Mouse (Mus musculus) midbrain, embryonic 13.5 days (tissue): ENCODE measurements around the gene Anapc13. TPM values are rescaled to one million over a fixed set of nuclear protein-coding genes. Genes with fewer than 3 reads are reported as not detected.

Experiments used
- ATAC-seq: fragments of 200-750 bp; cut with Nextera tagmentation; 2 replicates; pipeline ENCODE4 v1.8.0; 2017; ENCODE audit warnings: mild to moderate bottlenecking, moderate TSS enrichment, moderate library complexity
- H3K27ac ChIP-seq: fragments of 300-500 bp; sonication (generic); 2 replicates; pipeline ENCODE4 v1.5.1; 2015; ENCODE audit warnings: inconsistent platforms, mild to moderate bottlenecking, moderate library complexity
- H3K27me3 ChIP-seq: fragments of 300-500 bp; sonication (generic); 2 replicates; pipeline ENCODE4 v1.6.1; 2015; ENCODE audit warnings: mild to moderate bottlenecking, inconsistent platforms
- H3K36me3 ChIP-seq: fragments of 300-500 bp; sonication (generic); 2 replicates; pipeline ENCODE4 v1.6.1; 2015; ENCODE audit warnings: mild to moderate bottlenecking, inconsistent platforms
- H3K4me1 ChIP-seq: fragments of 300-500 bp; sonication (generic); replicated peaks from 2 replicates; pipeline ENCODE4 v1.6.1; 2015; ENCODE audit warnings: inconsistent platforms
- H3K4me2 ChIP-seq: fragments of 300-500 bp; sonication (generic); replicated peaks from 2 replicates; pipeline ENCODE4 v1.6.1; 2015; ENCODE audit warnings: moderate library complexity, mild to moderate bottlenecking, inconsistent platforms
- H3K4me3 ChIP-seq: fragments of 300-500 bp; sonication (generic); replicated peaks from 2 replicates; pipeline ENCODE4 v1.5.1; 2015; ENCODE audit warnings: mild to moderate bottlenecking, inconsistent platforms
- H3K9ac ChIP-seq: fragments of 300-500 bp; sonication (generic); replicated peaks from 2 replicates; pipeline ENCODE4 v1.6.1; 2015; ENCODE audit warnings: mild to moderate bottlenecking, inconsistent platforms
- H3K9me3 ChIP-seq: fragments of 300-500 bp; sonication (generic); 2 replicates; pipeline ENCODE4 v1.6.1; 2016; ENCODE audit warnings: mild to moderate bottlenecking, inconsistent platforms
- WGBS: fragments of 180-500 bp; shearing (Covaris S2); methylation state at CpG from one replicate; pipeline ENCODE4 v1.1.7; 2015; 5-methylcytosine and 5-hydroxymethylcytosine counted together
- polyA plus RNA-seq: library from polyadenylated mRNA; unstranded; fragments of >200 nt; fragmentation: Nextera tagmentation; extraction: Ambion mirVana; gene quantifications from 2 replicates; pipeline ENCODE4 v1.2.1, GENCODE M21; 2015

The Anapc13 gene
- polyA plus RNA-seq, 1 experiment from 2014 or later: 203 TPM

GRCm38 (mm10) chr9:102615071-102615470 lies 11.0 kb upstream of the Anapc13 start:
- Histone ChIP-seq H3K9me3 (no peaks in the 10 kb centered on the region), H3K27me3 (no peaks in the 10 kb centered on the region), H3K4me3 (no peak overlapping the region), H3K4me2 (no peak overlapping the region), H3K36me3 (peaks cover 69% of the 10 kb centered on the region), H3K4me1 (no peaks in the 10 kb centered on the region), H3K27ac (no peak overlapping the region), H3K9ac (no peak overlapping the region)
- 97% methylated on average over 3 of the region's 3 CpGs for WGBS
- ATAC-seq: no peak

GRCm38 (mm10) chr9:102616267-102616666 lies 9.8 kb upstream of the Anapc13 start:
- no peaks in the 10 kb centered on the region for H3K9me3 ChIP-seq
- H3K27ac ChIP-seq: no peak overlapping the region
- no peak overlapping the region for H3K4me3 ChIP-seq
- no peak overlapping the region for H3K4me2 ChIP-seq
- no peak for ATAC-seq
- no peak overlapping the region for H3K9ac ChIP-seq
- 92% methylated on average over 9 of the region's 9 CpGs for WGBS
- no peaks in the 10 kb centered on the region for H3K4me1 ChIP-seq
- no peaks in the 10 kb centered on the region for H3K27me3 ChIP-seq
- H3K36me3 ChIP-seq: peaks cover 61% of the 10 kb centered on the region

GRCm38 (mm10) chr9:102621385-102621784 lies 4.7 kb upstream of the Anapc13 start:
- peaks cover 12% of the 10 kb centered on the region for H3K4me1 ChIP-seq
- 78% methylated on average over 5 of the region's 5 CpGs for WGBS
- no peak overlapping the region for H3K9ac ChIP-seq
- H3K9me3 ChIP-seq: no peaks in the 10 kb centered on the region
- ATAC-seq: no peak
- no peaks in the 10 kb centered on the region for H3K27me3 ChIP-seq
- H3K4me2 ChIP-seq: no peak overlapping the region
- no peak overlapping the region for H3K4me3 ChIP-seq
- peaks cover 22% of the 10 kb centered on the region for H3K36me3 ChIP-seq
- no peak overlapping the region for H3K27ac ChIP-seq

- Histone ChIP-seq H3K27me3 (no peaks in the 10 kb centered on the region), H3K9ac (no peak overlapping the region), H3K4me1 (peaks cover 18% of the 10 kb centered on the region), H3K27ac (no peak overlapping the region), H3K4me3 (no peak overlapping the region), H3K4me2 (no peak overlapping the region), H3K9me3 (no peaks in the 10 kb centered on the region), H3K36me3 (peaks cover 19% of the 10 kb centered on the region)
- no peak for ATAC-seq
- 37% methylated on average over 5 of the region's 5 CpGs for WGBS
Observed at GRCm38 (mm10) chr9:102622192-102622857, 3.8 kb upstream of the Anapc13 start.

GRCm38 (mm10) chr9:102622876-102623275 lies 3.2 kb upstream of the Anapc13 start:
- no peaks in the 10 kb centered on the region for H3K9me3 ChIP-seq
- H3K27ac ChIP-seq: no peak overlapping the region
- peaks cover 14% of the 10 kb centered on the region for H3K36me3 ChIP-seq
- no peak overlapping the region for H3K9ac ChIP-seq
- 90% methylated on average over 6 of the region's 6 CpGs for WGBS
- H3K27me3 ChIP-seq: no peaks in the 10 kb centered on the region
- peaks cover 22% of the 10 kb centered on the region for H3K4me1 ChIP-seq
- H3K4me2 ChIP-seq: no peak overlapping the region
- no peak for ATAC-seq
- H3K4me3 ChIP-seq: no peak overlapping the region

- no peak overlapping the region for H3K27ac ChIP-seq
Observed at GRCm38 (mm10) chr9:102623581-102623980, 2.5 kb upstream of the Anapc13 start.

GRCm38 (mm10) chr9:102625401-102625982 lies 604 bp upstream of the Anapc13 start:
- peak overlapping the region; percentile 85 for H3K4me3 ChIP-seq
- H3K36me3 ChIP-seq: peaks cover 4% of the 10 kb centered on the region; the same call in 1 of the 2 replicates
- peak overlapping the region; percentile 97 for H3K27ac ChIP-seq
- H3K4me2 ChIP-seq: peak overlapping the region; percentile 75
- ATAC-seq: peak; percentile 83
- H3K4me1 ChIP-seq: peaks cover 22% of the 10 kb centered on the region
- H3K9ac ChIP-seq: peak overlapping the region; percentile 98
- H3K9me3 ChIP-seq: no peaks in the 10 kb centered on the region
- WGBS: under 1% methylated on average over 27 of the region's 27 CpGs
- no peaks in the 10 kb centered on the region for H3K27me3 ChIP-seq

More at GRCm38 (mm10) chr9:102623581-102623980, 2.5 kb upstream of the Anapc13 start:
- peaks cover 22% of the 10 kb centered on the region for H3K4me1 ChIP-seq
- no peaks in the 10 kb centered on the region for H3K9me3 ChIP-seq
- peaks cover 7% of the 10 kb centered on the region for H3K36me3 ChIP-seq
- no peaks in the 10 kb centered on the region for H3K27me3 ChIP-seq
- no peak overlapping the region for H3K4me2 ChIP-seq
- 75% methylated on average over 7 of the region's 7 CpGs for WGBS
- ATAC-seq: no peak
- H3K4me3 ChIP-seq: no peak overlapping the region
- H3K9ac ChIP-seq: no peak overlapping the region

- Histone ChIP-seq H3K27me3 (no peaks in the 10 kb centered on the region), H3K4me2 (peak overlapping the region; percentile 60), H3K27ac (peak overlapping the region; percentile 97), H3K9me3 (no peaks in the 10 kb centered on the region), H3K36me3 (peaks cover 16% of the 10 kb centered on the region), H3K4me3 (peak overlapping the region; percentile 85), H3K9ac (peak overlapping the region; percentile 98), H3K4me1 (peaks cover 22% of the 10 kb centered on the region)
- no peak for ATAC-seq
- WGBS: under 1% methylated on average over 9 of the region's 9 CpGs
Observed at GRCm38 (mm10) chr9:102626839-102627225, 736 bp downstream of the Anapc13 start.

GRCm38 (mm10) chr9:102627442-102627841 lies 1.3 kb downstream of the Anapc13 start:
- 91% methylated on average over 7 of the region's 7 CpGs for WGBS
- Histone ChIP-seq H3K4me1 (peaks cover 22% of the 10 kb centered on the region), H3K4me3 (peak overlapping the region; percentile 85), H3K9ac (peak overlapping the region; percentile 98), H3K27ac (no peak overlapping the region), H3K4me2 (peak overlapping the region; percentile 60), H3K27me3 (no peaks in the 10 kb centered on the region), H3K9me3 (no peaks in the 10 kb centered on the region), H3K36me3 (peaks cover 19% of the 10 kb centered on the region)
- no peak for ATAC-seq

GRCm38 (mm10) chr9:102629052-102629451 lies 3.0 kb downstream of the Anapc13 start:
- no peak overlapping the region for H3K9ac ChIP-seq
- no peak overlapping the region for H3K27ac ChIP-seq
- H3K36me3 ChIP-seq: peaks cover 23% of the 10 kb centered on the region
- 79% methylated on average over 7 of the region's 7 CpGs for WGBS
- no peak for ATAC-seq
- no peaks in the 10 kb centered on the region for H3K27me3 ChIP-seq
- no peaks in the 10 kb centered on the region for H3K9me3 ChIP-seq
- peaks cover 28% of the 10 kb centered on the region for H3K4me1 ChIP-seq
- H3K4me3 ChIP-seq: no peak overlapping the region
- no peak overlapping the region for H3K4me2 ChIP-seq

- Histone ChIP-seq H3K4me1 (peaks cover 15% of the 10 kb centered on the region), H3K27ac (no peak overlapping the region), H3K36me3 (peaks cover 32% of the 10 kb centered on the region), H3K4me3 (no peak overlapping the region), H3K4me2 (no peak overlapping the region), H3K9me3 (no peaks in the 10 kb centered on the region), H3K27me3 (no peaks in the 10 kb centered on the region), H3K9ac (no peak overlapping the region)
- ATAC-seq: no peak
- 73% methylated on average over 2 of the region's 2 CpGs for WGBS
Observed at GRCm38 (mm10) chr9:102631589-102632147, 5.6 kb downstream of the Anapc13 start.

- peaks cover 32% of the 10 kb centered on the region for H3K36me3 ChIP-seq
- H3K27me3 ChIP-seq: no peaks in the 10 kb centered on the region
- peaks cover 11% of the 10 kb centered on the region for H3K4me1 ChIP-seq
- no peaks in the 10 kb centered on the region for H3K9me3 ChIP-seq
- no peak overlapping the region for H3K4me2 ChIP-seq
- no peak overlapping the region for H3K27ac ChIP-seq
- ATAC-seq: no peak
- H3K9ac ChIP-seq: no peak overlapping the region
- WGBS: 93% methylated on average over 4 of the region's 4 CpGs
- no peak overlapping the region for H3K4me3 ChIP-seq
Observed at GRCm38 (mm10) chr9:102632173-102632572, 6.1 kb downstream of the Anapc13 start.
